Mouse (Mus musculus) forebrain, embryonic 16.5 days (tissue): ENCODE results near the gene Slc12a4. TPM values are rescaled to one million over a fixed set of nuclear protein-coding genes. Genes with fewer than 3 reads are reported as not detected.

Experiments
- ATAC-seq: fragments of 200-750 bp; cut with Nextera tagmentation; 2 replicates; pipeline ENCODE4 v1.8.0; 2017; ENCODE audit warnings: mild to moderate bottlenecking, moderate library complexity
- H3K27ac ChIP-seq: fragments of 300-500 bp; sonication (generic); 2 replicates; pipeline ENCODE4 v1.5.1; 2014; ENCODE audit warnings: low read length, control low read depth
- H3K27me3 ChIP-seq: fragments of 300-500 bp; sonication (generic); replicated peaks from 2 replicates; pipeline ENCODE4 v1.6.1; 2014; ENCODE audit warnings: low read length; ENCODE audit not compliant: control insufficient read depth, insufficient read depth
- H3K36me3 ChIP-seq: fragments of 300-500 bp; sonication (generic); 2 replicates; pipeline ENCODE4 v1.6.1; 2014; ENCODE audit not compliant: control insufficient read depth, insufficient read depth
- H3K4me1 ChIP-seq: fragments of 300-500 bp; sonication (generic); replicated peaks from 2 replicates; pipeline ENCODE4 v1.6.1; 2014; ENCODE audit warnings: low read length; ENCODE audit not compliant: control insufficient read depth, insufficient read depth
- H3K4me2 ChIP-seq: fragments of 300-500 bp; sonication (generic); 2 replicates; pipeline ENCODE4 v1.6.1; 2014; ENCODE audit warnings: mild to moderate bottlenecking, low read length, control low read depth
- H3K4me3 ChIP-seq: fragments of 300-500 bp; sonication (generic); replicated peaks from 2 replicates; pipeline ENCODE4 v1.5.1; 2014; ENCODE audit warnings: mild to moderate bottlenecking, low read length, control low read depth
- H3K9ac ChIP-seq: fragments of 300-500 bp; sonication (generic); replicated peaks from 2 replicates; pipeline ENCODE4 v1.6.1; 2014; ENCODE audit warnings: low read depth, low read length, control low read depth
- H3K9me3 ChIP-seq: fragments of 300-500 bp; sonication (generic); 2 replicates; pipeline ENCODE4 v1.6.1; 2016; ENCODE audit warnings: low read length; ENCODE audit not compliant: control insufficient read depth
- WGBS: fragments of 180-500 bp; shearing (Covaris S2); extraction: QIAGEN DNeasy Blood & Tissue Kit; methylation state at CpG from one replicate; pipeline ENCODE4 v1.1.7; 2014; 5-methylcytosine and 5-hydroxymethylcytosine counted together
- polyA plus RNA-seq: library from polyadenylated mRNA; unstranded; fragments of >200 nt; fragmentation: Nextera tagmentation; extraction: Ambion mirVana; gene quantifications from 2 replicates; pipeline ENCODE4 v1.2.1, GENCODE M21; 2015

Slc12a4 gene
- polyA plus RNA-seq, 1 experiment from 2014 or later: 12.5 TPM

DNA sequence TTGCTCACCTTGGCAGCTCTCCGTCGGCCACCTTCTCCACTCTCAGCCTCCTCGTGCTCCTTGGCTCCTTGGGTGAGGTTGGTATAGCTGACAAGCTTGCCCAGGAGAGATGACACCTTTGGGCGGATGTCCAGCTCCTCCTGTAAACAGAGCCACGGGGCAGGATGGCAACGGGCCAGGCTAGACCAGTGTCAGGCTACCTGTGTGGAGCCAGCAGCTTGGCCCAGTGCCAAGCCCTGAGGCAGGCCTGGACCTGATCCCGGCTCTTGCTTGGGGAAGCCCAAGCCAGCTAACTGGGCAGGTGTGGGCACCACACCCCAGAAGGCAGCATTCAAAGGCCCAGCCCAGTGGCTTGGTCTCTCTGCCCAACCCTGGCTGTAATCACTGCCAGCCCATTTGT is 6.5 kb downstream of the Slc12a4 start:
- 74% methylated on average over 7 of the region's 7 CpGs for WGBS
- no peaks in the 10 kb centered on the region for H3K27me3 ChIP-seq

DNA sequence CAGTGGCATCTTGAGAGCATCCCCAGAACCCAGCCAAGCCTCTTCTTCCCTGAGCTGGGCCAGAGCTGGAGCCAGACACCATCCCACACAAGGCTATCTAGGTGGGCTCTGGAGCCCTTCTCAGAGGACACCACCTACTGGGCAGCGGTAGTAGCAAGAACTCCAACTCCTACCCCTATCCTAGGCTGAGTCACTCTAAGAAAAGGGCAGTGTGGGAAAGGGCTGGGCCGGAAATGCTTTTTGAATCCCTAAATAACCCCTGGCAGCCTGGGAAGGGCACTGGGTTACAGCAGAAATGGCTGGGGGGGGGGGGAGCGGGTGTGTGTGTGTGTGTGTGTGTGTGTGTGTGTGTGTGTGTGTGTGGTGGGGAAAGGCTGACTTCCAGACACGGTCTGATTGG is 8.1 kb downstream of the Slc12a4 start:
- Histone ChIP-seq H3K4me3 (no peak overlapping the region), H3K27me3 (no peaks in the 10 kb centered on the region), H3K4me1 (no peaks in the 10 kb centered on the region), H3K27ac (no peak overlapping the region), H3K36me3 (no peaks in the 10 kb centered on the region), H3K9me3 (no peaks in the 10 kb centered on the region), H3K9ac (no peak overlapping the region), H3K4me2 (no peak overlapping the region)
- WGBS: 76% methylated on average over 3 of the region's 4 CpGs
- ATAC-seq: no peak

More for the DNA sequence above, 6.5 kb downstream of the Slc12a4 start:
- H3K36me3 ChIP-seq: no peaks in the 10 kb centered on the region
- no peak overlapping the region for H3K27ac ChIP-seq
- H3K9ac ChIP-seq: no peak overlapping the region
- H3K4me2 ChIP-seq: no peak overlapping the region
- no peaks in the 10 kb centered on the region for H3K9me3 ChIP-seq
- H3K4me1 ChIP-seq: no peaks in the 10 kb centered on the region
- no peak for ATAC-seq
- H3K4me3 ChIP-seq: no peak overlapping the region

DNA sequence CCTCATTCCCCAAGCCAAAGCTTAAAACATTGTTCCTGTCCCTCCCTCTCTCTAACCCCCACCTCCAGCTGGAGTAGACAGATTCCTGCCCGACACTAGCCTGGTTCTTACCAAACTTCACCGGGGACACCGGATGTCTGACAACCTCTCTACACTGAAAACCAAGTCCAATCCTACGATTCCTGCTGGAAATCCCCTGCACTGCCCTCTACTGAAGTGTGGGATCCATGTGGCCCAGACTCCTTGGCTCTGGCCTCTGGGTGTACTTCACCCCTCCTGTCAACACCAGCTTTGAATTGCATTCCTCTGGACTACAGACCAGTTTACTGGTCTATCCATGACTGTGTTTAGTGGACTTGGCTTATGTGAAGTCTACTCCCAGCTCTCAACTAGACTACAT is 9.3 kb downstream of the Slc12a4 start:
- whole genome bisulfite sequencing: 87% methylated on average over 4 of the region's 4 CpGs
- no peak overlapping the region for H3K4me3 ChIP-seq
- H3K9me3 ChIP-seq: no peaks in the 10 kb centered on the region
- no peak overlapping the region for H3K27ac ChIP-seq
- H3K36me3 ChIP-seq: no peaks in the 10 kb centered on the region
- no peak overlapping the region for H3K9ac ChIP-seq
- H3K27me3 ChIP-seq: no peaks in the 10 kb centered on the region
- H3K4me2 ChIP-seq: no peak overlapping the region
- no peak for ATAC-seq
- H3K4me1 ChIP-seq: no peaks in the 10 kb centered on the region

DNA sequence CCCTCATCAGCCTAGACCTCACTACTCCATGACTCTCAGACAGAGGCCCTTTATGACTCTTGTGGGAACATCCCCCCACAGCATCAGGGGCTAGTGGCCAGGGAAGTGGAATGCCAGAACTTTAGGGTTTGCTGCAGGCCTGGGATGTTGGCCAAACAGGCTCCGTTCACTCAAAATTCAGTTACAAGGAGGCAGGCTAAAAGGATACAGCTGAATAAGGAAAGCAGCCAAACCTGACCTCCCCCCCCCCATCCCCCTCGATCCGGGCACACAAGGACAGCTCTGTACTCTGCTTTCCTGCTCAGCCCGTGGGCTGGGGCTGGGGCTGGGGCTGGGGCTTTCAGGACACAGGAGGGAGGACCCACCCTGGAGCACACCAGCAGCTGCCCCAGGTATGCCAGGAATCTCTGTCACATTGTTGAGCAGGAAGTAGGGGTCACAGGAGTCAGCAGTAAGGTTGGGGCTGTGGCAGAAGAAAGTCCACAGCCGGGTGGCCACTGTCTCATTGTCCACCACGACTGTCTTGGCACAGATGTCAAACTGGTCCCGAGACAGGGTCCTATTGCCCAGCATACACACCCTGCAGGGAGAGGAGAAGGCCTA is 14.7 kb downstream of the Slc12a4 start:
- WGBS: 45% methylated on average over 7 of the region's 7 CpGs
- no peak overlapping the region for H3K4me2 ChIP-seq

DNA sequence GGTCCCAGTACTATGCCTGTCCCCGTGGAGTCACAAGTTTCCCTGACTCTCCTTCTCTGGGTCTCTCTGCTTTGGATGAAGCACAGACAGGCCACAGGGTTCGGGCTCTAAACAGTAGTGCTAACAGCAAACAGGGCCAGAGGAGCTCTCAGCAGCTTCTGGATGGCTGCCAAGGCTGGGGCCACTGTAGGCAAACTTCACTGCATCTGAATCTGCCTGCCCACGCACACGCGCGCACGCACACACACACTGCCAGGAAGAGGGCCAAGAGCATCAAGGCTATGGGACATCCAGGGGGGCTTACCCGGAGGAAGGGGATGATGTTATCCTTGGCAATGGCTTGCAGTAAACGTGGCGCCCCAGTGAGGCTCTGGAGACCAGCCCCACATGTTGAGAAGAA is 16.5 kb downstream of the Slc12a4 start:
- 0 out of 2 replicates have a peak, but pooled peaks have one; percentile 29 for ATAC-seq
- 46% methylated on average over 10 of the region's 10 CpGs for WGBS
- Histone ChIP-seq H3K4me3 (no peak overlapping the region), H3K27ac (no peak overlapping the region), H3K9me3 (no peaks in the 10 kb centered on the region), H3K27me3 (no peaks in the 10 kb centered on the region), H3K4me1 (peaks cover 11% of the 10 kb centered on the region), H3K9ac (no peak overlapping the region), H3K36me3 (no peaks in the 10 kb centered on the region), H3K4me2 (no peak overlapping the region)

More for the DNA sequence above, 14.7 kb downstream of the Slc12a4 start:
- Histone ChIP-seq H3K27me3 (no peaks in the 10 kb centered on the region), H3K9ac (no peak overlapping the region), H3K4me1 (peaks cover 11% of the 10 kb centered on the region), H3K36me3 (no peaks in the 10 kb centered on the region), H3K9me3 (no peaks in the 10 kb centered on the region), H3K27ac (peak overlapping the region; percentile 60), H3K4me3 (no peak overlapping the region)
- peak; percentile 88 for ATAC-seq

DNA sequence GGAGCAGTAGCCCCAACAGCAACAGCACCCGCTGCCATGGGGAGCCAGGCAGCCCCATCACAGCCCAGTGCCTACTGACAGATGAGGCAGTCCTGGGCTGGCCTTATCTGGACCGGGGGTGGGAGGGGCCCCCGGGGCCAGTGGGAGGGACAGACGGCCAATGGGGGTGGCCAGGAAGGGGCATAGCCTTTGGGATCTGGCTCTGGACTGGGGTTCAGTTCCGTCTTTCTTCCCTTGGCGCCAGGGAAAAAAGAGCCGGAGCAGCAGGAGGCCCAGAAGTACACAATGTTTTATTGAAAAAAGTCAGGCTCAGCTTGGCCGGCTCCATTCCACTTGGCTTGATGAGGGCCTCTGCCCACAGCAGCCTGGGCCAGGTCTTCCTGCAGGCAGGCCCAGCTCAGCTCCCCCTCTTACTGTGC is 22.6 kb downstream of the Slc12a4 start, which contains the start of gene Lcat:
TSS of gene Lcat (minus strand) at position 62 of the 419 bp plus-strand sequence.
- WGBS: 35% methylated on average over 8 of the region's 8 CpGs
- no peak within 1 kb of the TSS for H3K27ac ChIP-seq

DNA sequence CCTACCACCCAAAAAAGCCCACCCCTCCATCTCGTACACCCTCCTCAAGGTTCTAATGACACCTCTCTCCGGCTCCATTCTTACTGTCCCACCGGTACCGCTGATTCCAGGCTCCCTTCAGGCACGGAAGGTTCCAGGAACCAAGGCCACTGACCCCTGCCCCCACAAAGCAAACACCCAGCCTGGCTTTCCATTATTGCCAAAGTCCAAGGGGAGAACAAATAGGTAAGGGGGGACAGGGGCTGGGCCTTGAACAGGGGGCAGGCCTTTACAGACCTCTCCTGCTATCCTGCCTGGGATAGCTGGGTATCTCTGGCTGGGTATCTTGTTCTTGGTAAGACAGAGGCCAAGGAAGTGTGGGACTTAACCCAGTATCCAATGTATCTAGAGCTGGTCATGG is 23.4 kb downstream of the Slc12a4 start:
- Histone ChIP-seq H3K4me2 (no peak overlapping the region), H3K9ac (no peak overlapping the region), H3K4me1 (peaks cover 7% of the 10 kb centered on the region), H3K27ac (no peak overlapping the region), H3K27me3 (no peaks in the 10 kb centered on the region), H3K9me3 (no peaks in the 10 kb centered on the region), H3K36me3 (no peaks in the 10 kb centered on the region), H3K4me3 (no peak overlapping the region)
- no peak for ATAC-seq
- WGBS: 92% methylated on average over 5 of the region's 5 CpGs

More for the DNA sequence above, 22.6 kb downstream of the Slc12a4 start, which contains the start of gene Lcat:
- no peak within 1 kb of the TSS for H3K4me3 ChIP-seq
- H3K4me1 ChIP-seq: peaks cover under 1% of the 10 kb centered on the region
- H3K9ac ChIP-seq: no peak within 1 kb of the TSS
- ATAC-seq: peak; percentile 54; the same call in 1 of the 2 replicates
- H3K27me3 ChIP-seq: no peaks in the 10 kb centered on the region
- no peaks in the 10 kb centered on the region for H3K36me3 ChIP-seq
- no peaks in the 10 kb centered on the region for H3K9me3 ChIP-seq
- H3K4me2 ChIP-seq: no peak within 1 kb of the TSS

DNA sequence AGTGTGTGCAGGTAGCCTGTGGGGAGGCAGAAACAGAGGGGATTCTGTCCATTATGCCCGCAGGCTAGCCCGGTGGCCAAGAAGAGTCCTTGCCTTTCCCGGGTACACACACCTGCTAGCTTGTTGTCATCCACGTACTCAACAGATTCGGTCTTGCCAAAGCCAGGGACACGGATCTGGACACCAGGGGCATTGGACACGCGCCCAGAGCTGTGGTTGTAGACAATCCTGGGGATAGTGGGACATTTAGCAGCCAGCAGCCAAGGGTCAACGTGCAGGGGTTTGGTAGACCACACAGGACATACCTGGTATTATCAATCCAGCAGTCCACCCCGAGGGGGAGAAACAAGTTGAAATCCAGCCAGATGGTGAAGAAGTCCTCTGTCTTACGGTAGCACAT is 23.9 kb downstream of the Slc12a4 start:
- Histone ChIP-seq H3K4me1 (peaks cover 7% of the 10 kb centered on the region), H3K9me3 (no peaks in the 10 kb centered on the region), H3K4me3 (no peak overlapping the region), H3K4me2 (no peak overlapping the region), H3K9ac (no peak overlapping the region), H3K27me3 (no peaks in the 10 kb centered on the region), H3K36me3 (no peaks in the 10 kb centered on the region), H3K27ac (no peak overlapping the region)
- ATAC-seq: no peak
- 91% methylated on average over 11 of the region's 11 CpGs for WGBS

DNA sequence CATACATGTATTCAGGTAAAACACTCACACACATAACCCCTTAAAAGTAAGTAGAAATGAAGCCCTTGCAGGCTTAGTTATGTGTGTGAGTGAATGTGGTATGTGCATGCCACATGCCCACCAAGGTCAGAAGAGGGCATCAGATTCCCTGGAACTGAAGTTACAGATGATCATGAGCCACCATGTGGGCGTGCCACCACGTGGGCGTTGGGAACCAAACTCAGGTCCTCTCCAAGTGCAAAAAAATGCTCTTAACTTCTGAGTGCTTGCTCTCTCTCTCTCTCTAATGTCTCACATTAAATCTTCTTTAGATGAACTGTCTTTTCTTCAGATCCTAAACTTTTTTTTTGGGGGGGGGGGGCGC is 27.6 kb downstream of the Slc12a4 start, which contains the start of gene Psmb10:
TSS of gene Psmb10 (minus strand) at position 139 of the 364 bp plus-strand sequence.
- Histone ChIP-seq H3K36me3 (no peaks in the 10 kb centered on the region), H3K4me3 (peak within 1 kb of the TSS; percentile 68), H3K27me3 (no peaks in the 10 kb centered on the region), H3K9me3 (no peaks in the 10 kb centered on the region), H3K9ac (peak within 1 kb of the TSS; percentile 91), H3K4me2 (peak within 1 kb of the TSS; percentile 99), H3K27ac (peak within 1 kb of the TSS; percentile 82), H3K4me1 (peaks cover 11% of the 10 kb centered on the region)
- no peak for ATAC-seq
- WGBS: 38% methylated on average over 4 of the region's 4 CpGs
